Mouse (Mus musculus): Measurements from ENCODE around the gene AI481877. TPM values are rescaled to one million over a fixed set of nuclear protein-coding genes. Genes with fewer than 3 reads are reported as not detected.

Gene AI481877
- polyA plus RNA-seq, 1 experiment from 2014 or later, result not detected

DNA sequence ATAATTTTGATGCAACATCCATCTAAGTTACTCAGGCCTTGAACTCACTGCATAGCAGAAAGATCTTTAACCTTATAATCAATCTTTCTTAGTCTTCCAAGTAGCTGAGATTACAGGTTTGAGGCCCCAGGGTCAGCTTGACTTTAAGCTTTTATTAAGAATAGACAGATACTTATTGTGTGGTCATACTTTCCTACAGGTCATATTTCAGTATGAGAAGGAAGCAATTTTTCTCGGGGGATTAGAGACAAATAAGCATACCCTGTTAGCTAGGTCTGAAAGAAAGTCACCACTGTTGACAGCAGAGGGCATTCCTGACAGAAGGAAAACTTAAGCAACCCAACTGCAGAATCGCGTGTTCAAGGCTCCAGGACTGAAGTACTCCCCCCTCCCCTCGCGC lies 130.8 kb downstream of the AI481877 start:
- H3K4me2 ChIP-seq, result no peak overlapping the region
- no peak for ATAC-seq (ENCODE audit: low FRiP score)
- H3K27me3 ChIP-seq, result no peaks in the 10 kb centered on the region
- H3K36me3 ChIP-seq (replicated peaks), result no peaks in the 10 kb centered on the region
- peaks cover 24% of the 10 kb centered on the region for H3K4me1 ChIP-seq
- H3K9me3 ChIP-seq, result no peaks in the 10 kb centered on the region
- H3K9ac ChIP-seq, result no peak overlapping the region
- H3K27ac ChIP-seq, result no peak overlapping the region
- WGBS, result 80% methylated on average over 5 of the region's 5 CpGs
- no peak overlapping the region for H3K4me3 ChIP-seq (replicated peaks)

DNA sequence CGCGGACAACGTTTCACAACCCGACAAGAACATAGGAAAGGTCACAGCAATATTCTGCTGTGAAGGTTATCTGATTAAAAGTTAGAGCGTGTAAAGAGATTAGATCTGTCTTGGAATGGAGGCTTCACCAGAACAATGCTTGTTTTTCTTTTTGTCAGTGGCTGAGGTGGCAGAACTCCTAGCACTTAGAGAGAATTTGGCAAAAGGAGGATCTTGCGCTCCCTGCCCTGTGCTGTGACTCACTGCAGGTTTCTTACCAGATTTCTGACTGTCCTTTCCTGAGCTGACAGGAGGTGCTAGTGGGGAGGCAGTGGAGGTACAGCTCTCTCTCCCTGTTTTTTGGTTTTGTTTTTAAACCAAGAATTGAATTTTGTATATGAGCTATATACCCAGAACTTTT lies 131.8 kb downstream of the AI481877 start:
- H3K27ac ChIP-seq, result no peak overlapping the region
- H3K4me1 ChIP-seq, result peaks cover 28% of the 10 kb centered on the region
- no peaks in the 10 kb centered on the region for H3K27me3 ChIP-seq
- 85% methylated on average over 6 of the region's 6 CpGs for WGBS
- H3K9me3 ChIP-seq, result no peaks in the 10 kb centered on the region
- H3K36me3 ChIP-seq (replicated peaks), result no peaks in the 10 kb centered on the region
- no peak overlapping the region for H3K4me3 ChIP-seq (replicated peaks)
- ATAC-seq (ENCODE audit: low FRiP score), result no peak
- H3K9ac ChIP-seq, result no peak overlapping the region
- no peak overlapping the region for H3K4me2 ChIP-seq

- no peaks in the 10 kb centered on the region for H3K9me3 ChIP-seq
- no peak for ATAC-seq (ENCODE audit: low FRiP score)
- no peaks in the 10 kb centered on the region for H3K36me3 ChIP-seq (replicated peaks)
- H3K27ac ChIP-seq, result no peak overlapping the region
- peaks cover 28% of the 10 kb centered on the region for H3K4me1 ChIP-seq
- H3K9ac ChIP-seq, result no peak overlapping the region
- H3K27me3 ChIP-seq, result no peaks in the 10 kb centered on the region
- H3K4me2 ChIP-seq, result no peak overlapping the region
- no peak overlapping the region for H3K4me3 ChIP-seq (replicated peaks)
- 68% methylated on average over 8 of the region's 8 CpGs for WGBS
These were observed 132.6 kb downstream of the AI481877 start for GRCm38 (mm10) chr4:59006211-59006610.

DNA sequence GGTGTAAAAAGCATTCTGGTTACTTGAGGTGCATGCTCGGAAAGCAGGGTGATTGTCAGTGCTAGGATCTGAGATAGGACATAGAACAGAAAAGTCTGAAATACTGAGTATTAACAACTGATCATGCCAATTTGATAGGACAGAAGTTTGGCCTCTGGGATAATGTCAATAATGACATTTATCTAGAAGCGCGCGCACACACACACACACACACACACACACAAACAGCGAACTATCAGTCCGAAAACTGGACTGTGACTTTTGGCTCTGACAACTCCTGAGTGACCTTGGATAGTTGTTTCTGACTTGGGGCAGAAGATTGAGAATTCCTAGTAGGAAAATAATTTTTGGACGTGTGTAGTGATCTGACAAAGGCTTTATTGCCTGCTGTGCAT lies 135.0 kb downstream of the AI481877 start:
- ATAC-seq (ENCODE audit: low FRiP score), result no peak
- WGBS, result 41% methylated on average over 7 of the region's 7 CpGs

GRCm38 (mm10) chr4:59002948-59003805 lies 135.6 kb downstream of the AI481877 start, which contains the start of gene Gm20503:
Gm20503 (plus strand) TSS chr4:59003210.
- H3K4me3 ChIP-seq (replicated peaks), result peak within 1 kb of the TSS; percentile 94
- H3K9me3 ChIP-seq, result no peaks in the 10 kb centered on the region
- ATAC-seq (ENCODE audit: low FRiP score), result peak; percentile 99
- peak within 1 kb of the TSS; percentile 83 for H3K4me2 ChIP-seq
- H3K4me1 ChIP-seq, result peaks cover 28% of the 10 kb centered on the region
- H3K27ac ChIP-seq, result peak within 1 kb of the TSS; percentile 93
- H3K27me3 ChIP-seq, result no peaks in the 10 kb centered on the region
- peak within 1 kb of the TSS; percentile 84 for H3K9ac ChIP-seq
- no peaks in the 10 kb centered on the region for H3K36me3 ChIP-seq (replicated peaks)
- under 1% methylated on average over 89 of the region's 89 CpGs for WGBS

More for the DNA sequence above, 135.0 kb downstream of the AI481877 start:
- no peaks in the 10 kb centered on the region for H3K36me3 ChIP-seq (replicated peaks)
- no peaks in the 10 kb centered on the region for H3K9me3 ChIP-seq
- peak overlapping the region; percentile 94 for H3K4me3 ChIP-seq (replicated peaks)
- peak overlapping the region; percentile 84 for H3K9ac ChIP-seq
- no peaks in the 10 kb centered on the region for H3K27me3 ChIP-seq
- H3K27ac ChIP-seq, result no peak overlapping the region
- peak overlapping the region; percentile 83 for H3K4me2 ChIP-seq
- peaks cover 28% of the 10 kb centered on the region for H3K4me1 ChIP-seq

GRCm38 (mm10) chr4:59000614-59001013 lies 138.2 kb downstream of the AI481877 start:
- 0% methylated on average over 2 of the region's 2 CpGs for WGBS
- H3K27me3 ChIP-seq, result no peaks in the 10 kb centered on the region; the same call in 1 of the 2 replicates
- no peaks in the 10 kb centered on the region for H3K36me3 ChIP-seq (replicated peaks)
- peaks cover 26% of the 10 kb centered on the region for H3K4me1 ChIP-seq
- no peak overlapping the region for H3K4me2 ChIP-seq
- no peak overlapping the region for H3K4me3 ChIP-seq (replicated peaks)
- no peak overlapping the region for H3K27ac ChIP-seq
- H3K9me3 ChIP-seq, result no peaks in the 10 kb centered on the region
- ATAC-seq (ENCODE audit: low FRiP score), result no peak
- no peak overlapping the region for H3K9ac ChIP-seq

DNA sequence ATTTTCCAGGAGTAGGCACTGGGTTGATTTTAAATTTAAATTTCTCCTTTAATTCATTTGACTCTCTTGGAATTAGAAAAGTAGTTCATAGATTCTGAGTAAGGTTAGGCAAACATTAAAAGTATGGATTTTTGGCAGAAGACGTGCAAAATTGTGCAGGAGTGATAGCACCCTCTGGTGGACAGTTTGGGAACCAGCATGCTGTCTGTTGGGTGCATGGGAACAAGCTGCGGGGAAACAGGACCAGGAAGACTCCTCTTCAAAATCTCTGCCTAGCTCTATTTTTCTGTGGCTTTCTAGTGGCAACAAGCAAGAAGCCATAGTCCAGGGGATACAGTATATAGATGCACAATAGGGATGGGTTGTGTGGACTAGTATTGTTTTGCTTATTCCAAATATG lies 139.1 kb downstream of the AI481877 start:
- Histone ChIP-seq H3K4me1 (peaks cover 18% of the 10 kb centered on the region), H3K9ac (no peak overlapping the region), H3K27ac (no peak overlapping the region), H3K36me3 (replicated peaks) (no peaks in the 10 kb centered on the region), H3K4me3 (replicated peaks) (no peak overlapping the region), H3K4me2 (no peak overlapping the region), H3K27me3 (no peaks in the 10 kb centered on the region; the same call in 1 of the 2 replicates), H3K9me3 (no peaks in the 10 kb centered on the region)
- no peak for ATAC-seq (ENCODE audit: low FRiP score)
- WGBS, result 10% methylated on average over 2 of the region's 2 CpGs

DNA sequence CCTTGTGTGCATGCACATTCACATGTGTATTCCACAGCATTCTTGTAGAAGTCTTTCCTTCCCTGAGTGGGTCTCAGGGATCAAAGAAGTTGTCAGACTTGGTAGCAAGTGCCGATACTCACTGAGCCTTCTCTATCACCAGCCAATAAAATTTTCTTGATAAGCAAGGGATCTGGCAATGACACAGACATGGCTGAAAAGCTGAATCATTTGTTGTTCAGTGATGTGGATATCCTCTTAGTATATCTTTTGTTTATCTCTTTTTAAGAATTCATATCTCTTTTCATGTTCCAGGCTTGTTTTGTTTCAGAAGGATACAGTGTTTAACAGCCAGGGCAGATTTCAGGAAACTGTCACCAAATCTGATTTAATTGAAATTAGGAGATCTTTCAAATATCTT lies 140.1 kb downstream of the AI481877 start:
- ATAC-seq (ENCODE audit: low FRiP score), result no peak
- H3K9ac ChIP-seq, result no peak overlapping the region
- no peaks in the 10 kb centered on the region for H3K36me3 ChIP-seq (replicated peaks)
- no peak overlapping the region for H3K27ac ChIP-seq
- H3K4me3 ChIP-seq (replicated peaks), result no peak overlapping the region
- peaks cover 8% of the 10 kb centered on the region for H3K4me1 ChIP-seq
- no peaks in the 10 kb centered on the region for H3K9me3 ChIP-seq
- WGBS, result 95% methylated on average over 1 of the region's 1 CpGs
- H3K4me2 ChIP-seq, result no peak overlapping the region
- no peaks in the 10 kb centered on the region; the same call in 1 of the 2 replicates for H3K27me3 ChIP-seq

GRCm38 (mm10) chr4:58997081-58997480 lies 141.7 kb downstream of the AI481877 start:
- H3K9me3 ChIP-seq, result no peaks in the 10 kb centered on the region
- H3K4me1 ChIP-seq, result no peaks in the 10 kb centered on the region
- no peaks in the 10 kb centered on the region for H3K36me3 ChIP-seq (replicated peaks)
- H3K27ac ChIP-seq, result no peak overlapping the region
- WGBS, result 86% methylated on average over 5 of the region's 5 CpGs
- ATAC-seq (ENCODE audit: low FRiP score), result no peak
- H3K27me3 ChIP-seq, result no peaks in the 10 kb centered on the region; the same call in 1 of the 2 replicates
- no peak overlapping the region for H3K9ac ChIP-seq
- no peak overlapping the region for H3K4me2 ChIP-seq
- H3K4me3 ChIP-seq (replicated peaks), result no peak overlapping the region

- Histone ChIP-seq H3K9me3 (no peaks in the 10 kb centered on the region), H3K9ac (no peak overlapping the region; the same call in 1 of the 2 replicates), H3K27ac (no peak overlapping the region), H3K4me3 (replicated peaks) (no peak overlapping the region), H3K36me3 (replicated peaks) (no peaks in the 10 kb centered on the region), H3K4me1 (no peaks in the 10 kb centered on the region), H3K4me2 (no peak overlapping the region), H3K27me3 (no peaks in the 10 kb centered on the region; the same call in 1 of the 2 replicates)
- 76% methylated on average over 8 of the region's 8 CpGs for WGBS
- no peak for ATAC-seq (ENCODE audit: low FRiP score)
These were observed 143.5 kb downstream of the AI481877 start for GRCm38 (mm10) chr4:58995251-58995693.

GRCm38 (mm10) chr4:58994762-58995161 lies 144.0 kb downstream of the AI481877 start, which contains the start of gene Dnajc25:
Dnajc25 (plus strand) TSS chr4:58995062.
- no peak within 1 kb of the TSS for H3K27ac ChIP-seq
- H3K9me3 ChIP-seq, result no peaks in the 10 kb centered on the region
- H3K4me3 ChIP-seq (replicated peaks), result no peak within 1 kb of the TSS
- H3K4me2 ChIP-seq, result no peak within 1 kb of the TSS
- H3K4me1 ChIP-seq, result no peaks in the 10 kb centered on the region
- ATAC-seq (ENCODE audit: low FRiP score), result no peak
- WGBS, result 90% methylated on average over 4 of the region's 4 CpGs
- H3K27me3 ChIP-seq, result no peaks in the 10 kb centered on the region; the same call in 1 of the 2 replicates
- no peak within 1 kb of the TSS; the same call in 1 of the 2 replicates for H3K9ac ChIP-seq
- no peaks in the 10 kb centered on the region for H3K36me3 ChIP-seq (replicated peaks)

Data from forebrain, embryonic 12.5 days (tissue).